Mouse (Mus musculus) spleen, adult 2 months (tissue): ENCODE measurements around the gene Bmp2k.

ENCODE experiments used
- CTCF ChIP-seq: fragments of 200-500 bp; IDR thresholded peaks from 2 replicates; pipeline ENCODE4 v1.5.1; 2011; ENCODE audit warnings: mild to moderate bottlenecking, inconsistent platforms; ENCODE audit not compliant: insufficient read depth, insufficient read length, insufficient replicate concordance; ENCODE audit errors: extremely low read depth
- POLR2A ChIP-seq: fragments of 200-500 bp; IDR thresholded peaks from 2 replicates; pipeline ENCODE4 v1.6.1; 2011; ENCODE audit warnings: low read depth, low read length, inconsistent platforms

GRCm38 (mm10) chr5:96970472-96970848 lies 27.0 kb upstream of the Bmp2k start:
- no peak for TF ChIP-seq POLR2A
- TF ChIP-seq CTCF = no peak
